In the genomic region with DNA sequence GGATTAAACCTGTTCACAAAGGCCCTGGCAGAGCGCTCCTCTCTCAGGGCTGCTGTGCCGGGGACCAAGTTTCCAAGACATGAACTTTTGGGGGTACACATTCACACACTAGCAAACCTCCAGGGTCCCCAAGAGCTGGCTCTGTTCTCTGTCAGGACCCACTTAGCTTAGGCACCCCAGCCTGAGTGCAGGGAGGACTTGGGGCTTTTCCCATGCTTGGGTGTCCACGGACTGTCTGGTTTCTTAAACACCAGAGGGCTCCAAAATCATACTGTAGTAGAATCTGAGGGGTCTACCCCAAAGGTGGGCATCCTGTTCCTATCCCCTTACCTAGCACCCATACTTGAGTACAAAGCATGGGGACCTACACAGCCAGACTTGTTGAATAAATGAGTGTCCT, we compare ENCODE assay signal across 9 mouse cellular contexts. TPM values are rescaled to one million over a fixed set of nuclear protein-coding genes. Genes with fewer than 3 reads are reported as not detected.
A peak's percentile ranks its signal among the peaks of the same experiment; 100 is the strongest.
DNase-seq lines count a peak whose midpoint lies in the region; ATAC-seq and TF ChIP-seq lines count a peak whose summit lies in the region.
"Had no signal": no experiment of that assay in that cellular context is flagged by ENCODE, and none has a peak within 500 bp of the region (broad histone marks: within the 10 kb centered on the region; RNA-seq: fewer than 3 reads in every experiment).

No protein-coding gene starts in this region.

- H3K4me2 ChIP-seq in neural tube, embryonic 11.5 days (ENCODE audit: low read depth) = peak overlapping the region; percentile 88
- H3K4me2 ChIP-seq in limb, embryonic 14.5 days (replicated peaks; ENCODE audit: low read depth, low read length, severe bottlenecking) = peak overlapping the region; percentile 91
- H3K4me2 ChIP-seq in stomach, postnatal 0 days (replicated peaks; ENCODE audit: low read depth) = peak overlapping the region; percentile 95; the same call in 1 of the 2 replicates

- no peaks in the 10 kb centered on the region for H3K36me3 ChIP-seq in heart, embryonic 10.5 days
- H3K36me3 ChIP-seq in neural tube, embryonic 11.5 days (ENCODE audit: control insufficient read depth, insufficient read depth, low read length) = no peaks in the 10 kb centered on the region
- H3K36me3 ChIP-seq in limb, embryonic 14.5 days (ENCODE audit: control insufficient read depth, insufficient read depth, low read length) = no peaks in the 10 kb centered on the region
- no peaks in the 10 kb centered on the region for H3K36me3 ChIP-seq in stomach, postnatal 0 days (ENCODE audit: control insufficient read depth, insufficient read depth, low read length)

- no peak for TF ChIP-seq CTCF in stomach, postnatal 0 days (IDR thresholded peaks at IDR 0.05; ENCODE audit: low read depth)

- 83% methylated on average over 3 of the region's 3 CpGs for WGBS in heart, embryonic 10.5 days
- 80% methylated on average over 3 of the region's 3 CpGs for WGBS in neural tube, embryonic 11.5 days
- 90% methylated on average over 3 of the region's 3 CpGs for WGBS in limb, embryonic 14.5 days
- 71% methylated on average over 3 of the region's 3 CpGs for WGBS in stomach, postnatal 0 days

- intact Hi-C loops in heart, postnatal 14 days (cut with DNase I) = no loop called here

- DNase-seq in heart, embryonic 10.5 days (ENCODE audit: low spot score) = peak; percentile 69
- DNase-seq in heart, postnatal 14 days = no peak
- DNase-seq in neural tube, embryonic 11.5 days (ENCODE audit: low spot score) = no peak
- DNase-seq in neural tube, embryonic 10.5 days (ENCODE audit: extremely low spot score, low spot score) = no peak
- DNase-seq in limb, embryonic 14.5 days (ENCODE audit: low spot score) = no peak
- DNase-seq in stomach, postnatal 0 days (ENCODE audit: low spot score) = no peak
- no peak for DNase-seq in cerebellum, postnatal 4 days (ENCODE audit: low spot score in 2 of 2)
- no peak for DNase-seq in spleen, adult 12 weeks (ENCODE audit: low spot score)
- DNase-seq: kidney, postnatal 14 days had no signal

- peaks cover 24% of the 10 kb centered on the region for H3K4me1 ChIP-seq in heart, embryonic 10.5 days
- no peaks in the 10 kb centered on the region for H3K4me1 ChIP-seq in neural tube, embryonic 11.5 days (ENCODE audit: control insufficient read depth, insufficient read depth, low read length)
- 0 out of 2 replicates have a peak, but pooled peaks cover 5% of the 10 kb centered on the region for H3K4me1 ChIP-seq in limb, embryonic 14.5 days (ENCODE audit: control insufficient read depth, insufficient read depth, low read length)
- H3K4me1 ChIP-seq in stomach, postnatal 0 days (replicated peaks; ENCODE audit: control insufficient read depth, insufficient read depth) = 0 out of 2 replicates have a peak, but pooled peaks cover 2% of the 10 kb centered on the region

- H3K9ac ChIP-seq in neural tube, embryonic 11.5 days (ENCODE audit: low read length) = no peak overlapping the region; the same call in 1 of the 2 replicates
- peak overlapping the region; percentile 56; the same call in 1 of the 2 replicates for H3K9ac ChIP-seq in limb, embryonic 14.5 days (ENCODE audit: low read depth, low read length, severe bottlenecking)
- no peak overlapping the region for H3K9ac ChIP-seq in stomach, postnatal 0 days (ENCODE audit: low read length)

- TF ChIP-seq POLR2A in limb, embryonic 14.5 days (IDR thresholded peaks at IDR 0.05; ENCODE audit: borderline replicate concordance, extremely low read depth, insufficient read depth, insufficient read length) = no peak

- TF ChIP-seq EP300 in stomach, postnatal 0 days (optimal IDR thresholded peaks at IDR 0.05) = no peak

- peaks cover 33% of the 10 kb centered on the region for H3K27me3 ChIP-seq in heart, embryonic 10.5 days (ENCODE audit: insufficient read depth, poor library complexity, severe bottlenecking)
- peaks cover 6% of the 10 kb centered on the region; the same call in 1 of the 2 replicates for H3K27me3 ChIP-seq in neural tube, embryonic 11.5 days (ENCODE audit: control insufficient read depth, insufficient read depth, low read length)
- H3K27me3 ChIP-seq in limb, embryonic 14.5 days (ENCODE audit: control insufficient read depth, insufficient read depth, low read length) = no peaks in the 10 kb centered on the region
- no peaks in the 10 kb centered on the region for H3K27me3 ChIP-seq in stomach, postnatal 0 days (ENCODE audit: control insufficient read depth, insufficient read depth, low read length)

- peak overlapping the region; percentile 70; the same call in 1 of the 2 replicates for H3K4me3 ChIP-seq in heart, embryonic 10.5 days
- peak overlapping the region; percentile 42; the same call in 1 of the 2 replicates for H3K4me3 ChIP-seq in neural tube, embryonic 11.5 days (ENCODE audit: low read depth, low read length)
- peak overlapping the region; percentile 46; the same call in 1 of the 2 replicates for H3K4me3 ChIP-seq in limb, embryonic 14.5 days (replicated peaks; ENCODE audit: low read length)
- no peak overlapping the region for H3K4me3 ChIP-seq in stomach, postnatal 0 days (ENCODE audit: low read depth, low read length)

- ATAC-seq in neural tube, embryonic 11.5 days (ENCODE audit: insufficient read depth, low FRiP score, low TSS enrichment) = no peak
- ATAC-seq in limb, embryonic 14.5 days (ENCODE audit: low FRiP score, low read depth) = no peak
- no peak for ATAC-seq in stomach, postnatal 0 days (ENCODE audit: low FRiP score, low TSS enrichment)

- H3K9me3 ChIP-seq in heart, embryonic 10.5 days = no peaks in the 10 kb centered on the region
- H3K9me3 ChIP-seq in neural tube, embryonic 11.5 days (ENCODE audit: control insufficient read depth, low read length) = no peaks in the 10 kb centered on the region
- H3K9me3 ChIP-seq in limb, embryonic 14.5 days (ENCODE audit: control insufficient read depth, low read length) = no peaks in the 10 kb centered on the region
- no peaks in the 10 kb centered on the region for H3K9me3 ChIP-seq in stomach, postnatal 0 days (ENCODE audit: control insufficient read depth, low read length)

- no peak overlapping the region for H3K27ac ChIP-seq in heart, embryonic 10.5 days
- no peak overlapping the region for H3K27ac ChIP-seq in neural tube, embryonic 11.5 days (ENCODE audit: low read depth, low read length)
- no peak overlapping the region for H3K27ac ChIP-seq in limb, embryonic 14.5 days (replicated peaks; ENCODE audit: low read depth, low read length)
- no peak overlapping the region for H3K27ac ChIP-seq in stomach, postnatal 0 days (replicated peaks)

RNA-seq across cellular contexts. Expression of a gene that starts 28.0 kb away (rescaled TPM):
- 68.1 and 73.7 TPM in 2 replicates for polyA plus RNA-seq in heart, embryonic 10.5 days (2016; fragmentation: Nextera tagmentation; extraction: Ambion mirVana)
- 10 to 100 TPM; 97.7 to 97.8 TPM for total RNA-seq in heart, postnatal 14 days (2021)
- polyA plus RNA-seq in neural tube, embryonic 11.5 days (2014; fragmentation: Nextera tagmentation; extraction: Ambion mirVana) = 38.7 and 42.3 TPM in 2 replicates
- 15.2 and 20.6 TPM in 2 replicates for polyA plus RNA-seq in limb, embryonic 14.5 days (2012; rRNA removed)
- polyA plus RNA-seq in limb, embryonic 14.5 days (2014; fragmentation: Nextera tagmentation; extraction: Ambion mirVana) = 38.1 and 47.8 TPM in 2 replicates
- polyA plus RNA-seq in stomach, postnatal 0 days (2015; fragmentation: Nextera tagmentation; extraction: Ambion mirVana) = 63.6 and 69.4 TPM in 2 replicates
